Mouse (Mus musculus) heart, embryonic 10.5 days (tissue): ENCODE measurements around the gene Podn. TPM values are rescaled to one million over a fixed set of nuclear protein-coding genes. Genes with fewer than 3 reads are reported as not detected.

Experiments
- DNase-seq: peaks from one replicate; pipeline ENCODE4 v3.0.0-alpha.2; 2017; ENCODE audit warnings: low spot score
- H3K27ac ChIP-seq: fragments of 300-500 bp; sonication (generic); 2 replicates; pipeline ENCODE4 v1.5.1; 2016; ENCODE audit warnings: mild to moderate bottlenecking
- H3K27me3 ChIP-seq: fragments of 300-500 bp; sonication (generic); 2 replicates; pipeline ENCODE4 v1.6.1; 2016; ENCODE audit warnings: mild to moderate bottlenecking; ENCODE audit not compliant: poor library complexity, insufficient read depth, severe bottlenecking
- H3K36me3 ChIP-seq: fragments of 300-500 bp; sonication (generic); 2 replicates; pipeline ENCODE4 v1.6.1; 2016; ENCODE audit warnings: mild to moderate bottlenecking, moderate library complexity
- H3K4me1 ChIP-seq: fragments of 300-500 bp; sonication (generic); 2 replicates; pipeline ENCODE4 v1.6.1; 2016; ENCODE audit warnings: mild to moderate bottlenecking
- H3K4me3 ChIP-seq: fragments of 300-500 bp; sonication (generic); 2 replicates; pipeline ENCODE4 v1.5.1; 2016; ENCODE audit warnings: mild to moderate bottlenecking, moderate library complexity
- H3K9me3 ChIP-seq: fragments of 300-500 bp; sonication (generic); 2 replicates; pipeline ENCODE4 v1.6.1; 2016; ENCODE audit warnings: mild to moderate bottlenecking, moderate library complexity
- WGBS: fragments of 180-500 bp; shearing (Covaris S2); methylation state at CpG from one replicate; pipeline ENCODE4 v1.1.7; 2016; 5-methylcytosine and 5-hydroxymethylcytosine counted together
- polyA plus RNA-seq: library from polyadenylated mRNA; unstranded; fragments of >200 nt; fragmentation: Nextera tagmentation; extraction: Ambion mirVana; gene quantifications from 2 replicates; pipeline ENCODE4 v1.2.1, GENCODE M21; 2016

Gene Podn
- polyA plus RNA-seq, 1 experiment from 2014 or later: 0.21 TPM

GRCm38 (mm10) chr4:108072086-108072485 lies 24.2 kb downstream of the Podn start:
- H3K36me3 ChIP-seq: peaks cover 11% of the 10 kb centered on the region
- H3K27ac ChIP-seq: no peak overlapping the region
- no peak for DNase-seq
- 85% methylated on average over 3 of the region's 3 CpGs for WGBS
- 0 out of 2 replicates have a peak, but pooled peaks cover 10% of the 10 kb centered on the region for H3K4me1 ChIP-seq
- no peaks in the 10 kb centered on the region for H3K9me3 ChIP-seq
- H3K4me3 ChIP-seq: no peak overlapping the region
- no peaks in the 10 kb centered on the region for H3K27me3 ChIP-seq

GRCm38 (mm10) chr4:108071235-108071901 lies 24.9 kb downstream of the Podn start:
- 0 out of 2 replicates have a peak, but pooled peaks cover 10% of the 10 kb centered on the region for H3K4me1 ChIP-seq
- H3K27ac ChIP-seq: peak overlapping the region; percentile 79
- 3% methylated on average over 26 of the region's 26 CpGs for WGBS
- no peaks in the 10 kb centered on the region for H3K27me3 ChIP-seq
- H3K9me3 ChIP-seq: no peaks in the 10 kb centered on the region
- DNase-seq: peak; percentile 97
- peak overlapping the region; percentile 69 for H3K4me3 ChIP-seq
- H3K36me3 ChIP-seq: peaks cover 15% of the 10 kb centered on the region

- Histone ChIP-seq H3K4me1 (0 out of 2 replicates have a peak, but pooled peaks cover 10% of the 10 kb centered on the region), H3K9me3 (no peaks in the 10 kb centered on the region), H3K27ac (peak overlapping the region; percentile 79), H3K36me3 (peaks cover 22% of the 10 kb centered on the region), H3K27me3 (no peaks in the 10 kb centered on the region), H3K4me3 (peak overlapping the region; percentile 69)
- WGBS: 9% methylated on average over 8 of the region's 8 CpGs
- no peak for DNase-seq
Observed at GRCm38 (mm10) chr4:108070723-108071122, 25.5 kb downstream of the Podn start.

- 61% methylated on average over 4 of the region's 4 CpGs for WGBS
- Histone ChIP-seq H3K27me3 (no peaks in the 10 kb centered on the region), H3K4me3 (peak overlapping the region; percentile 69), H3K27ac (peak overlapping the region; percentile 79), H3K36me3 (peaks cover 25% of the 10 kb centered on the region), H3K9me3 (no peaks in the 10 kb centered on the region), H3K4me1 (peaks cover 13% of the 10 kb centered on the region)
- no peak for DNase-seq
Observed at GRCm38 (mm10) chr4:108070286-108070685, 26.0 kb downstream of the Podn start.

- H3K27ac ChIP-seq: no peak overlapping the region
- H3K27me3 ChIP-seq: no peaks in the 10 kb centered on the region
Observed at GRCm38 (mm10) chr4:108068081-108068480, 28.2 kb downstream of the Podn start.

GRCm38 (mm10) chr4:108067261-108067660 lies 29.0 kb downstream of the Podn start:
- Histone ChIP-seq H3K9me3 (no peaks in the 10 kb centered on the region), H3K36me3 (peaks cover 40% of the 10 kb centered on the region), H3K27me3 (no peaks in the 10 kb centered on the region), H3K27ac (no peak overlapping the region), H3K4me1 (peaks cover 24% of the 10 kb centered on the region), H3K4me3 (no peak overlapping the region)
- 91% methylated on average over 7 of the region's 7 CpGs for WGBS
- no peak for DNase-seq

More at GRCm38 (mm10) chr4:108068081-108068480, 28.2 kb downstream of the Podn start:
- H3K4me1 ChIP-seq: peaks cover 24% of the 10 kb centered on the region
- no peak overlapping the region for H3K4me3 ChIP-seq
- WGBS: 86% methylated on average over 2 of the region's 2 CpGs
- H3K9me3 ChIP-seq: no peaks in the 10 kb centered on the region
- H3K36me3 ChIP-seq: peaks cover 32% of the 10 kb centered on the region
- DNase-seq: no peak

- H3K9me3 ChIP-seq: no peaks in the 10 kb centered on the region
- H3K27ac ChIP-seq: no peak overlapping the region
- no peak for DNase-seq
- no peaks in the 10 kb centered on the region for H3K27me3 ChIP-seq
- peaks cover 47% of the 10 kb centered on the region for H3K36me3 ChIP-seq
- H3K4me3 ChIP-seq: no peak overlapping the region
- WGBS: 88% methylated on average over 4 of the region's 4 CpGs
- peaks cover 24% of the 10 kb centered on the region for H3K4me1 ChIP-seq
Observed at GRCm38 (mm10) chr4:108066569-108066968, 29.7 kb downstream of the Podn start.

- 0 out of 2 replicates have a peak overlapping the region, but pooled peaks have one; percentile 6 for H3K27ac ChIP-seq
- H3K4me3 ChIP-seq: no peak overlapping the region
- H3K9me3 ChIP-seq: no peaks in the 10 kb centered on the region
- no peak for DNase-seq
- H3K4me1 ChIP-seq: peaks cover 20% of the 10 kb centered on the region
- H3K27me3 ChIP-seq: no peaks in the 10 kb centered on the region
- 38% methylated on average over 2 of the region's 2 CpGs for WGBS
- H3K36me3 ChIP-seq: peaks cover 57% of the 10 kb centered on the region
Observed at GRCm38 (mm10) chr4:108065176-108065844, 30.9 kb downstream of the Podn start.

GRCm38 (mm10) chr4:108063616-108064015 lies 32.6 kb downstream of the Podn start:
- Histone ChIP-seq H3K9me3 (no peaks in the 10 kb centered on the region), H3K4me1 (peaks cover 14% of the 10 kb centered on the region), H3K27ac (no peak overlapping the region), H3K36me3 (peaks cover 70% of the 10 kb centered on the region), H3K27me3 (no peaks in the 10 kb centered on the region), H3K4me3 (no peak overlapping the region)
- 69% methylated on average over 6 of the region's 6 CpGs for WGBS
- DNase-seq: no peak

GRCm38 (mm10) chr4:108062524-108062923 lies 33.7 kb downstream of the Podn start:
- no peak for DNase-seq
- H3K4me3 ChIP-seq: no peak overlapping the region
- peaks cover 14% of the 10 kb centered on the region for H3K4me1 ChIP-seq
- no peaks in the 10 kb centered on the region for H3K27me3 ChIP-seq
- WGBS: 94% methylated on average over 5 of the region's 5 CpGs
- no peaks in the 10 kb centered on the region for H3K9me3 ChIP-seq
- H3K36me3 ChIP-seq: peaks cover 67% of the 10 kb centered on the region
- no peak overlapping the region for H3K27ac ChIP-seq

- Histone ChIP-seq H3K27me3 (no peaks in the 10 kb centered on the region), H3K36me3 (peaks cover 59% of the 10 kb centered on the region), H3K9me3 (no peaks in the 10 kb centered on the region), H3K4me3 (no peak overlapping the region), H3K27ac (no peak overlapping the region), H3K4me1 (peaks cover 14% of the 10 kb centered on the region)
- DNase-seq: no peak
- WGBS: 79% methylated on average over 4 of the region's 4 CpGs
Observed at GRCm38 (mm10) chr4:108060774-108061173, 35.5 kb downstream of the Podn start.

GRCm38 (mm10) chr4:108059601-108060379 lies 36.5 kb downstream of the Podn start:
- 79% methylated on average over 19 of the region's 19 CpGs for WGBS
- Histone ChIP-seq H3K36me3 (peaks cover 66% of the 10 kb centered on the region), H3K27ac (no peak overlapping the region), H3K9me3 (no peaks in the 10 kb centered on the region), H3K4me1 (peaks cover 6% of the 10 kb centered on the region; the same call in 1 of the 2 replicates), H3K27me3 (no peaks in the 10 kb centered on the region), H3K4me3 (no peak overlapping the region)
- DNase-seq: no peak

- Histone ChIP-seq H3K4me1 (peaks cover 6% of the 10 kb centered on the region), H3K9me3 (no peaks in the 10 kb centered on the region), H3K36me3 (peaks cover 74% of the 10 kb centered on the region), H3K27me3 (no peaks in the 10 kb centered on the region), H3K27ac (no peak overlapping the region), H3K4me3 (no peak overlapping the region)
- DNase-seq: no peak
- 57% methylated on average over 10 of the region's 10 CpGs for WGBS
Observed at GRCm38 (mm10) chr4:108058166-108058565, 38.1 kb downstream of the Podn start.
